Mouse (Mus musculus) neural tube, embryonic 11.5 days (tissue): ENCODE measurements around the gene Uchl3. TPM values are rescaled to one million over a fixed set of nuclear protein-coding genes. Genes with fewer than 3 reads are reported as not detected.

Source experiments
- ATAC-seq: fragments of 200-750 bp; cut with Nextera tagmentation; 2 replicates; pipeline ENCODE4 v1.8.0; 2017; ENCODE audit warnings: moderate number of reproducible peaks, mild to moderate bottlenecking, moderate TSS enrichment, moderate library complexity; ENCODE audit not compliant: insufficient read depth, low FRiP score, low TSS enrichment
- DNase-seq: peaks from one replicate; pipeline ENCODE4 v3.0.0-alpha.2; 2015; ENCODE audit warnings: low spot score
- H3K27ac ChIP-seq: fragments of 300-500 bp; sonication (generic); 2 replicates; pipeline ENCODE4 v1.5.1; 2014; ENCODE audit warnings: low read depth, mild to moderate bottlenecking, low read length
- H3K27me3 ChIP-seq: fragments of 300-500 bp; sonication (generic); 2 replicates; pipeline ENCODE4 v1.6.1; 2014; ENCODE audit warnings: mild to moderate bottlenecking, low read length, mixed read lengths; ENCODE audit not compliant: control insufficient read depth, insufficient read depth
- H3K36me3 ChIP-seq: fragments of 300-500 bp; sonication (generic); 2 replicates; pipeline ENCODE4 v1.6.1; 2014; ENCODE audit warnings: mild to moderate bottlenecking, low read length, moderate library complexity, mixed read lengths; ENCODE audit not compliant: control insufficient read depth, insufficient read depth
- H3K4me1 ChIP-seq: fragments of 300-500 bp; sonication (generic); 2 replicates; pipeline ENCODE4 v1.6.1; 2014; ENCODE audit warnings: low read length, mixed read lengths; ENCODE audit not compliant: control insufficient read depth, insufficient read depth
- H3K4me2 ChIP-seq: fragments of 300-500 bp; sonication (generic); 2 replicates; pipeline ENCODE4 v1.6.1; 2014; ENCODE audit warnings: low read depth, mild to moderate bottlenecking, moderate library complexity
- H3K4me3 ChIP-seq: fragments of 300-500 bp; sonication (generic); 2 replicates; pipeline ENCODE4 v1.5.1; 2014; ENCODE audit warnings: low read depth, low read length
- H3K9ac ChIP-seq: fragments of 300-500 bp; sonication (generic); 2 replicates; pipeline ENCODE4 v1.6.1; 2014; ENCODE audit warnings: mild to moderate bottlenecking, low read length
- H3K9me3 ChIP-seq: fragments of 300-500 bp; sonication (generic); 2 replicates; pipeline ENCODE4 v1.6.1; 2016; ENCODE audit warnings: low read length; ENCODE audit not compliant: control insufficient read depth
- WGBS: fragments of 180-500 bp; shearing (Covaris S2); extraction: QIAGEN DNeasy Blood & Tissue Kit; methylation state at CpG from one replicate; pipeline ENCODE4 v1.1.7; 2014; 5-methylcytosine and 5-hydroxymethylcytosine counted together
- polyA plus RNA-seq: library from polyadenylated mRNA; unstranded; fragments of >200 nt; fragmentation: Nextera tagmentation; extraction: Ambion mirVana; gene quantifications from 2 replicates; pipeline ENCODE4 v1.2.1, GENCODE M21; 2014

Gene Uchl3
- polyA plus RNA-seq, 1 experiment from 2014 or later: 175 TPM

DNA sequence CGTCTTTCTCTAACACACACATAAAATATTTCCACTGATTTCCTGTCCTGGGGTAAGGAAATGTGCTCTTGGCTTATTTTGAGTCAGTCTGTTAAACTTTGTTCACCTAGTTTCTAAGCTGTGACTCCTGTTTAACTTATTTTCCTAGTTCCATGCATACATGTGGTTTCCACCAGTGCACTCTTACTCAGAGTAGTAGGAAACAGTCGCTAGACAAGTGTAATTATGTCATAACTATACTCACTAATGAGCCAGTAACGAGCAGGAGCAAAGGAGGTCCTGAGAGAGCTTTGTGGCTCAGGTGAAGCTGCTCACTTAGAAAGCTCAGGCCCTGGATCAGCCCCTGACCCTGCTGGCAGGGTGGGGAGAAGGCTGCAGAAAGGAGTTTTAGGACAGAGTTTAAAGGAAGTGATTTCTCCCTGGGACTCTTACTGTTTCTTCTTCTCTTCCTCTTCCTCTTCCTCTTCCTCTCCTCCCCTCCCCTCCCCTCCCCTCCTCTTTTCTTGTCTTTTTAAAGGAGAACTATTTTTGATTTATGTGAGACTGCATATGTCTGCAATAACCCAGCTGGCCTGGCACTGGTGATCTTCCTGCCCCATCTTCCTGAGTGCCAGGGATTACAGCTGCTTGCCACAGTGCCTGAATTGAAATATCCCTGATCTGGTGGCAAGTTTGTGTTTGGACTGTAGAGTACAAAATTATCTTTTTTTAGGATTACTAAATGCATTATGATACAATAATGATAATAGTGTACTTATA is 8.1 kb downstream of the Uchl3 start:
- Histone ChIP-seq H3K27me3 (no peaks in the 10 kb centered on the region), H3K4me1 (no peaks in the 10 kb centered on the region; the same call in 1 of the 2 replicates), H3K4me2 (no peak overlapping the region), H3K36me3 (no peaks in the 10 kb centered on the region), H3K9ac (no peak overlapping the region), H3K9me3 (no peaks in the 10 kb centered on the region), H3K4me3 (no peak overlapping the region), H3K27ac (no peak overlapping the region)
- ATAC-seq: no peak
- WGBS: 73% methylated on average over 3 of the region's 3 CpGs
- no peak for DNase-seq

DNA sequence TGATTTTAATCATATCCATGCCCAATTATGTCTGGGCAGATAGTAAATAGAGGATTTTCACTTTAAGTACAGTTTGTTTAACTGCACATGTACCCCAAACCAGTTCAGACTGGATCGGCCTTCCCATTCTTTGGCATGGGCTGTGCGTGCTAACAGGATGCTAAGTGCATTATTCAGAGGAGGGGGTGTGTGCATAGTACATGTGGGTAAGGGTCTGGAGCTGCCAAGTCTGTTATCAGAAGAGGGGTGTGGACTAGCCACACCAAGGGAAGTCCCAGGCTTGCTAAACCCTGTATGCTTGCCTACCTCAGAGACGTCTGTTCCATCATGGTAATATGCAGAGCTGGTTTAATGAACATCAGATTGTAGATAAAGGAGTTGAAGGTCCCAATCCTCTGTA is 10.5 kb downstream of the Uchl3 start:
- ATAC-seq (no peak), DNase-seq (no peak)
- no peak overlapping the region for H3K4me3 ChIP-seq
- no peaks in the 10 kb centered on the region for H3K9me3 ChIP-seq
- no peak overlapping the region for H3K4me2 ChIP-seq
- no peaks in the 10 kb centered on the region for H3K36me3 ChIP-seq
- H3K4me1 ChIP-seq: no peaks in the 10 kb centered on the region; the same call in 1 of the 2 replicates
- H3K27ac ChIP-seq: no peak overlapping the region
- no peaks in the 10 kb centered on the region for H3K27me3 ChIP-seq
- 90% methylated on average over 3 of the region's 3 CpGs for WGBS
- no peak overlapping the region for H3K9ac ChIP-seq

- ATAC-seq: no peak
- Histone ChIP-seq H3K27ac (no peak overlapping the region), H3K36me3 (no peaks in the 10 kb centered on the region), H3K4me1 (no peaks in the 10 kb centered on the region), H3K4me2 (no peak overlapping the region), H3K9me3 (no peaks in the 10 kb centered on the region), H3K9ac (no peak overlapping the region), H3K4me3 (no peak overlapping the region), H3K27me3 (no peaks in the 10 kb centered on the region)
- no peak for DNase-seq
- WGBS: 91% methylated on average over 7 of the region's 7 CpGs
Observed at GRCm38 (mm10) chr14:101666056-101666455, 12.3 kb downstream of the Uchl3 start.

DNA sequence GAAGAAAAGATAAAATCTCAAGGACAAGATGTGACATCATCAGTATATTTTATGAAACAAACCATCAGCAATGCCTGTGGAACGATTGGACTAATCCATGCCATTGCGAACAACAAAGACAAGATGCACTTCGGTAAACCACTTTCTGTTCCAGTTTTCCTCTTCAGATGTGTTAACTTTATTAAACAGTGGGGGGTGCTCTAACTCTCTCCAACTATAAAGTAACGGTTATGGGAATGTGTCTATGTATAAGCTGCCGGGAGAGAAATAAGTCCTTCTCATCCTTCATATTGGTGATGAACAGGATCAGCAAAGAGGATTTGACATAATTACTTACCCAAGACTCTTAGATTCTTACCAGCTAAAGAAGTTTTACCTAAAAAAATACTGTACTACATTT is 12.8 kb downstream of the Uchl3 start:
- ATAC-seq (no peak), DNase-seq (no peak)
- Histone ChIP-seq H3K27me3 (no peaks in the 10 kb centered on the region), H3K9ac (no peak overlapping the region), H3K4me2 (no peak overlapping the region), H3K4me3 (no peak overlapping the region), H3K4me1 (no peaks in the 10 kb centered on the region), H3K9me3 (no peaks in the 10 kb centered on the region), H3K36me3 (no peaks in the 10 kb centered on the region), H3K27ac (no peak overlapping the region)
- 91% methylated on average over 5 of the region's 5 CpGs for WGBS

GRCm38 (mm10) chr14:101668626-101669025 is 14.9 kb downstream of the Uchl3 start:
- Histone ChIP-seq H3K4me3 (no peak overlapping the region), H3K27ac (no peak overlapping the region), H3K4me2 (no peak overlapping the region), H3K9ac (no peak overlapping the region), H3K9me3 (no peaks in the 10 kb centered on the region), H3K4me1 (no peaks in the 10 kb centered on the region), H3K36me3 (no peaks in the 10 kb centered on the region), H3K27me3 (no peaks in the 10 kb centered on the region)
- ATAC-seq: no peak
- no peak for DNase-seq
- 94% methylated on average over 7 of the region's 7 CpGs for WGBS

- ATAC-seq (no peak), DNase-seq (no peak)
- Histone ChIP-seq H3K9ac (no peak overlapping the region), H3K9me3 (no peaks in the 10 kb centered on the region), H3K27ac (no peak overlapping the region), H3K4me2 (no peak overlapping the region), H3K36me3 (no peaks in the 10 kb centered on the region), H3K27me3 (no peaks in the 10 kb centered on the region), H3K4me1 (no peaks in the 10 kb centered on the region), H3K4me3 (no peak overlapping the region)
- WGBS: 92% methylated on average over 1 of the region's 1 CpGs
Observed at GRCm38 (mm10) chr14:101672226-101672625, 18.5 kb downstream of the Uchl3 start.

- H3K27ac ChIP-seq: no peak overlapping the region
- H3K27me3 ChIP-seq: no peaks in the 10 kb centered on the region
- DNase-seq (no peak), ATAC-seq (no peak)
- 94% methylated on average over 6 of the region's 6 CpGs for WGBS
- no peaks in the 10 kb centered on the region for H3K4me1 ChIP-seq
- H3K4me2 ChIP-seq: no peak overlapping the region
- H3K4me3 ChIP-seq: no peak overlapping the region
- H3K36me3 ChIP-seq: no peaks in the 10 kb centered on the region; the same call in 1 of the 2 replicates
- no peak overlapping the region for H3K9ac ChIP-seq
- no peaks in the 10 kb centered on the region for H3K9me3 ChIP-seq
Observed at GRCm38 (mm10) chr14:101687696-101688095, 33.9 kb downstream of the Uchl3 start.

DNA sequence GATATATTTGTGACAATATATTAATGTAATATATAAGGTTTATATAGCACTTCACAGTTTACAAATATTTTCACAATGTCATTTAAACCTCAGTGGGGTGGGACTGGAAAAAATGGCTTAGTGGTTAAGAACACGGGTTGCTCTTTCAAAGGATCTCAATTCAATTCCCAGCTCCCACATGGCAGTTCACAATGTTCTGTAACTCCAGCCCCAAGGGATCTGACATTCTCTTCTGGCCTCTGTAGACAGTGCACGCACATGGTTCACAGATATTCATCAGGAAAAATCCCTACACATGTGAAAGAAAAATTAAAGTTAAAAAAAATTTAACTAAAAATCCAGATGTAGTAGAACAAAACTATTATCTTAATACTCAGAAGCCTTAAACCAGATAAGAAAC is 34.6 kb downstream of the Uchl3 start:
- DNase-seq (no peak), ATAC-seq (no peak)
- no peak overlapping the region for H3K4me3 ChIP-seq
- no peaks in the 10 kb centered on the region; the same call in 1 of the 2 replicates for H3K36me3 ChIP-seq
- no peaks in the 10 kb centered on the region for H3K9me3 ChIP-seq
- no peaks in the 10 kb centered on the region for H3K4me1 ChIP-seq
- H3K9ac ChIP-seq: no peak overlapping the region
- no peaks in the 10 kb centered on the region for H3K27me3 ChIP-seq
- H3K4me2 ChIP-seq: no peak overlapping the region
- H3K27ac ChIP-seq: no peak overlapping the region
- WGBS: 80% methylated on average over 2 of the region's 2 CpGs

- H3K4me1 ChIP-seq: no peaks in the 10 kb centered on the region
- H3K27me3 ChIP-seq: no peaks in the 10 kb centered on the region
- 85% methylated on average over 4 of the region's 4 CpGs for WGBS
- no peak overlapping the region for H3K9ac ChIP-seq
- H3K9me3 ChIP-seq: no peaks in the 10 kb centered on the region
- no peak overlapping the region for H3K4me2 ChIP-seq
- no peak overlapping the region for H3K4me3 ChIP-seq
- no peak overlapping the region for H3K27ac ChIP-seq
- ATAC-seq (no peak), DNase-seq (no peak)
- H3K36me3 ChIP-seq: no peaks in the 10 kb centered on the region
Observed at GRCm38 (mm10) chr14:101704479-101704878, 50.7 kb downstream of the Uchl3 start.
